Mouse (Mus musculus) midbrain, postnatal 0 days (tissue): Measurements from ENCODE around the gene Bsn. TPM values are rescaled to one million over a fixed set of nuclear protein-coding genes. Genes with fewer than 3 reads are reported as not detected.
A peak's percentile ranks its signal among the peaks of the same experiment; 100 is the strongest.

Experiments
- ATAC-seq: fragments of 200-750 bp; cut with Nextera tagmentation; 2 replicates; pipeline ENCODE4 v1.8.0; 2017; ENCODE audit warnings: moderate number of reproducible peaks, mild to moderate bottlenecking, moderate TSS enrichment, moderate library complexity; ENCODE audit not compliant: low FRiP score
- DNase-seq: peaks from one replicate; pipeline ENCODE4 v3.0.0-alpha.2; 2015; ENCODE audit warnings: low spot score
- H3K27ac ChIP-seq: fragments of 300-500 bp; sonication (generic); 2 replicates; pipeline ENCODE4 v1.5.1; 2014; ENCODE audit warnings: low read depth, mild to moderate bottlenecking, low read length, mixed read lengths
- H3K27me3 ChIP-seq: fragments of 300-500 bp; sonication (generic); 2 replicates; pipeline ENCODE4 v1.6.1; 2014; ENCODE audit warnings: low read length, control low read depth, mixed read lengths; ENCODE audit not compliant: insufficient read depth
- H3K36me3 ChIP-seq: fragments of 300-500 bp; sonication (generic); 2 replicates; pipeline ENCODE4 v1.6.1; 2014; ENCODE audit warnings: low read length, control low read depth, mixed read lengths; ENCODE audit not compliant: insufficient read depth
- H3K4me1 ChIP-seq: fragments of 300-500 bp; sonication (generic); 2 replicates; pipeline ENCODE4 v1.6.1; 2014; ENCODE audit warnings: mild to moderate bottlenecking, control low read depth, antibody characterized with exemption, low read length, mixed read lengths; ENCODE audit not compliant: insufficient read depth
- H3K4me2 ChIP-seq: fragments of 300-500 bp; sonication (generic); 2 replicates; pipeline ENCODE4 v1.6.1; 2014; ENCODE audit warnings: low read depth, mild to moderate bottlenecking, low read length, mixed read lengths; ENCODE audit not compliant: poor library complexity, severe bottlenecking
- H3K4me3 ChIP-seq: fragments of 300-500 bp; sonication (generic); 2 replicates; pipeline ENCODE4 v1.5.1; 2014; ENCODE audit warnings: low read depth, mild to moderate bottlenecking, low read length, moderate library complexity
- H3K9ac ChIP-seq: fragments of 300-500 bp; sonication (generic); replicated peaks from 2 replicates; pipeline ENCODE4 v1.6.1; 2014; ENCODE audit warnings: mild to moderate bottlenecking, low read length, moderate library complexity, mixed read lengths; ENCODE audit not compliant: poor library complexity, severe bottlenecking
- H3K9me3 ChIP-seq: fragments of 300-500 bp; sonication (generic); 2 replicates; pipeline ENCODE4 v1.6.1; 2016; ENCODE audit warnings: low read length, control low read depth
- CTCF ChIP-seq: IDR thresholded peaks from 2 replicates; pipeline ENCODE4 v1.5.1; 2016; ENCODE audit warnings: antibody characterized with exemption, mild to moderate bottlenecking
- WGBS: fragments of 180-500 bp; shearing (Covaris S2); extraction: QIAGEN DNeasy Blood & Tissue Kit; methylation state at CpG from one replicate; pipeline ENCODE4 v1.1.7; 2014; 5-methylcytosine and 5-hydroxymethylcytosine counted together
- polyA plus RNA-seq: library from polyadenylated mRNA; unstranded; fragments of >200 nt; fragmentation: Nextera tagmentation; extraction: Ambion mirVana; gene quantifications from 2 replicates; pipeline ENCODE4 v1.2.1, GENCODE M21; 2015
- total RNA-seq: library from RNA; depleted of rRNA; stranded (reverse); fragments of >200 nt; gene quantifications from 2 replicates; pipeline ENCODE4 v1.2.3, GENCODE M21; 2014

The Bsn gene
- total and polyA plus RNA-seq, 2 experiments from 2014 or later: 7.7 to 60.6 TPM

DNA sequence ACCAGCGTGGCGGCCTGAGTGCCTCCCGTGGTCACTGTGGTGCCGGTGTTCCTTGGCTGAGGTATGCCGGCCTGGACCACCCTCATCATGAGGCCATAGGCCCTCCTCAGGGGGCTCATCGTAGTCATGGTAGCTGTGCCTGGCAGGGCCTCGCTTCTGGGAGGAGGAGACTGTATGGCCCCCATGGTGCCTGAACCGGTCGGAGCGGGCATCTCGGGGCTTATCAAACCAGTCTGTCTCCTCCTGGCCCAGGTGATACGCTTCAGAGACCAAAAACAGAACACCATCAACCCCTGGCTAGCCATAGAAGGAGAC, 84.7 kb downstream of the Bsn start:
- no peak overlapping the region for H3K9ac ChIP-seq
- ATAC-seq (peak; percentile 18; the same call in 1 of the 2 replicates), DNase-seq (no peak)
- H3K4me2 ChIP-seq: no peak overlapping the region
- TF ChIP-seq CTCF: no peak
- no peaks in the 10 kb centered on the region for H3K27me3 ChIP-seq
- H3K36me3 ChIP-seq: peaks cover 73% of the 10 kb centered on the region
- no peaks in the 10 kb centered on the region for H3K9me3 ChIP-seq
- no peak overlapping the region for H3K27ac ChIP-seq
- no peak overlapping the region for H3K4me3 ChIP-seq
- no peaks in the 10 kb centered on the region for H3K4me1 ChIP-seq
- 59% methylated on average over 12 of the region's 12 CpGs for WGBS

DNA sequence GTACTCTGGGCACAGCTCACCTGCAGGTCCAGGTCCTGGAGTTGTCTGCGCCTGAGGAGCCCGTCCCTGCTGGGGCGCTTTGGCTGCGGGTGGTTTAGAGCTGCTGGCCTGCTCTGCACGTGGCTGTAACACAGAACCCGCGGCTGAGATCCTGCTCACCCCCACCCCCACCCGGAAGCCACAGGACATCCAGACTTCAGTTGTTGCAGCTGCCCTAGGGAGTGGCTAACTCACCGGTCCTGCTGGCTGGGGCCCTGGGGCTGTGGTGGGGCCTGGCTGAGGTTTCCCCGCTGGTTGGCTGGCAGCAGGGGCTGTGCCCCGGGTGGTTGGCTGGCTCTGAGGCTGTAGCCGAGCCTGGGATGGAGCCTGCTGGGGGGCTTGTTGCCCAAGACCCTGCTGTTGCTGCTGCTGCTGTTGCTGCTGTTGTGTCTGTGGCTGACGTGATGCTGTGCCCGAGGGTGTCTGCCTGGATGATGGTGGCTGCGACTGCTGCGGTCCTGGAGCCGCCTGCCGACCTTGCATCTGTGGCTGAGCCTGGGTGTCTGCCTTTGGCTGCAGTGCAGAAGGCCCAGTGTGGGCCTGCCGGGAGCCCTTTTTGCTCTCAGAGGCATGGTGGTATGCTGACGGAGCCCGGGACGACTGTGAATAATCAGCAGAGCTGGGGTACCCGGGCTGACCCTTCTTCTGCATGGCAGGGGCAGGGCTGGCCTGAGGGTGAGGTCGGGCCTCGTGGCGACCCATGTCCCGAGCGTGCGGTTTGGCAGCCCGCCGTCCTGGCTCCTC, 85.2 kb downstream of the Bsn start:
- peak; percentile 28; the same call in 1 of the 2 replicates for ATAC-seq
- Histone ChIP-seq H3K4me3 (no peak overlapping the region), H3K27ac (no peak overlapping the region), H3K9ac (no peak overlapping the region), H3K27me3 (no peaks in the 10 kb centered on the region), H3K9me3 (no peaks in the 10 kb centered on the region), H3K36me3 (peaks cover 70% of the 10 kb centered on the region), H3K4me1 (no peaks in the 10 kb centered on the region), H3K4me2 (no peak overlapping the region)
- DNase-seq: no peak
- WGBS: 39% methylated on average over 31 of the region's 31 CpGs
- TF ChIP-seq CTCF: no peak

DNA sequence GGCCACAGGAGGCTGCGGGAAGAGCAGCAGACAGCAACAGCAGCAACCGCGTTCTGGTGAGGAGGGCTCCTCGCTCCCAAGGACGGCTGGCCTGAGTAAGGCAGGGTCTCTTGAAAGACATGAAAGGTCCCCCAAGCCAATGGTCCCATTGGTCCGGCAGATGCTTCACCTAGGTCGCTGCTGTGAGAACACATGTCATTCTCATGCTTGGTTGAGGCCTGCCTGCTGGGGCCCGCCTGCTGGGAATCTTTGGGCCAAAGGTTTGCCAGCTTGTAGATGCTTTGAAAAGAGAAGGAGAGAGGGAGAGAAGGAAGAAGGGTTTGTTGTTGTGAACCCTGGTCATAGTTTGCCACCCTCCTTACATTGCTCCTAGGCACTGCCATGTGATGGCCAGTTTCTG, 90.6 kb downstream of the Bsn start:
- Histone ChIP-seq H3K4me1 (no peaks in the 10 kb centered on the region; the same call in 1 of the 2 replicates), H3K4me3 (no peak overlapping the region), H3K9me3 (no peaks in the 10 kb centered on the region), H3K27me3 (no peaks in the 10 kb centered on the region), H3K9ac (no peak overlapping the region), H3K4me2 (no peak overlapping the region), H3K27ac (no peak overlapping the region), H3K36me3 (peaks cover 54% of the 10 kb centered on the region)
- TF ChIP-seq CTCF: no peak
- ATAC-seq (no peak), DNase-seq (no peak)
- 84% methylated on average over 8 of the region's 8 CpGs for WGBS

DNA sequence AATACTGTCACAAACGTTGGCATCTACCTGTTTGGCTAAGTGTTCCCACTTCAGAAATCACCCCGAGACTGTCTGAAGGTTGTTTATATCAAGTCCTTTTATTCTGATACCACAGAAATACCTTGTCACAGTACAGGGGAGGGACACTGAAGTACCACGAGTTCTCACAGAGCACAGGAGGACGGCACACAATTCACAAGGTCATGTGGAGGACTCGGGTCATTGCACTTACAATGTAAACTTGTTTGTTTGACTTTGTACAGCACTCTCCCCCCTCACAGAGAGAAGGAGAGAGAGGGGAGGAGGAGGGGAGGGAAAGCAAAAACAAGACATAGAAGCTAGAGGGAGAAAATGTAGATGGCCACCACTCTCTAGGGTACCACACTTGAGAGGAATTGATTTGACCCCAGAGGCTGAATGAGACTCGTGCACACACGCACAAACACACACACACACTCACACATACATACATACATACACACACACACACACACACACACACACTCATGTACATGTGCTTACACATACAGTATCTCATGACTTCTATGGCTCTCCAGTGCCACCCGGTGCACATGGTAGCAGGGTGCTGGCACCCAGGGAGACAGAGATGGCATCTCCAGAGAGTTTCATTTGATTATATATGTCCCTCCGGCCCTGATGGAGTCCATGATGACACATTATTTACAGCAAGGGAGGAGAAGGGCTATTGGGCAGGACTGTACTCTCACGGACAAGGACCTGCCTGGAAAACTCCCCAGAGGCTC, 94.1 kb downstream of the Bsn start:
- Histone ChIP-seq H3K4me1 (no peaks in the 10 kb centered on the region; the same call in 1 of the 2 replicates), H3K27ac (no peak overlapping the region), H3K9ac (no peak overlapping the region), H3K9me3 (no peaks in the 10 kb centered on the region), H3K36me3 (peaks cover 45% of the 10 kb centered on the region), H3K27me3 (no peaks in the 10 kb centered on the region), H3K4me2 (no peak overlapping the region), H3K4me3 (no peak overlapping the region)
- DNase-seq (no peak), ATAC-seq (no peak)
- 64% methylated on average over 10 of the region's 10 CpGs for WGBS
- TF ChIP-seq CTCF: no peak

DNA sequence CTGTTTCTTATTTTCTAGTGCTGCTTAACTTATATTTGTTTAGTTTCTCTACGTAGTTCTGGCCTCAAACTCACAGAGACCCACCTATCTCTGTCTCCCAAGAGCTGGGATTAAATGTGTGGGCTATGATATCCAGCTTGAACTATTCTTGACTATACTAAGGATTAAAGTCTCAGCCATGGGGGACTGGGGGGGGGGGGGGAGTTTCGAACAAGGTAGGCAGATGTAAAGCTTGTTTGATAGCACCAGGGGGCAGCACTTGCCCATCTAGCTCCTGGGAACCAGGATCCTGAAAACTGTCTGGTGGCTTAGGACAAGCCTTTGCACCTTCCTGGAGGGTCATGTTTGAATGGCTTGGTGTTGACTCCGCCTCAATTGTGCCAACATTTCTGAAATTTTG, 94.7 kb downstream of the Bsn start:
- Histone ChIP-seq H3K27me3 (no peaks in the 10 kb centered on the region), H3K4me3 (peak overlapping the region; percentile 43), H3K9me3 (no peaks in the 10 kb centered on the region), H3K36me3 (peaks cover 49% of the 10 kb centered on the region), H3K4me2 (peak overlapping the region; percentile 86), H3K4me1 (no peaks in the 10 kb centered on the region; the same call in 1 of the 2 replicates), H3K9ac (no peak overlapping the region), H3K27ac (no peak overlapping the region)
- 11% methylated on average over 3 of the region's 3 CpGs for WGBS
- peak; percentile 77 for DNase-seq
- ATAC-seq: no peak
- peak; percentile 79 for TF ChIP-seq CTCF

DNA sequence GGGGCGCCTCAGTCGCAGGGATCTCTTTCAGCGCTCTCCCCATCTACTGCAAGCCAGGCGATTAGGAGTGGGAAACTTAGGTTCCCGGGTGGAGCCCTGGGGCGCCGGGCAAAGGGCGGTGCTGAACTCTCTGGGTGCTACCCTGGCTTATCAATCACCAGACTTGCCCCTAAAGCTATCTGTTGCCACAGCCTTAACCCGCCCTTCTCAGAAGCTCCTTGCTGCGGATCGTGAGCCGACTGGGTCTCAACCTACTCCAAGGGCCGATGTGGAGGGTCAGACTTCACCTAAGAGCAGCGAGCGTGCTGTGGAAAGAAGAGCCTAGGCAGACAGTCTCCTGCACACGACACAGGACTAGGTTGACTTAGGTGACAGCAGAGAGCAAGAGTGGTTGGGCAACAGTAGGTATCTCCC, 95.2 kb downstream of the Bsn start:
- no peak for TF ChIP-seq CTCF
- Histone ChIP-seq H3K4me2 (peak overlapping the region; percentile 86), H3K9ac (peak overlapping the region; percentile 68), H3K27ac (peak overlapping the region; percentile 53; the same call in 1 of the 2 replicates), H3K36me3 (peaks cover 53% of the 10 kb centered on the region), H3K27me3 (no peaks in the 10 kb centered on the region), H3K4me1 (no peaks in the 10 kb centered on the region; the same call in 1 of the 2 replicates), H3K9me3 (no peaks in the 10 kb centered on the region), H3K4me3 (peak overlapping the region; percentile 43)
- DNase-seq: no peak
- under 1% methylated on average over 16 of the region's 16 CpGs for WGBS
- peak; percentile 13; the same call in 1 of the 2 replicates for ATAC-seq
